Mouse (Mus musculus) neural tube, embryonic 12.5 days (tissue): ENCODE results near the gene Cd6. TPM values are rescaled to one million over a fixed set of nuclear protein-coding genes. Genes with fewer than 3 reads are reported as not detected.

Experiments used
- ATAC-seq: fragments of 200-750 bp; cut with Nextera tagmentation; 2 replicates; pipeline ENCODE4 v1.8.0; 2017; ENCODE audit warnings: low read depth, mild to moderate bottlenecking, moderate TSS enrichment, moderate library complexity; ENCODE audit not compliant: low FRiP score
- H3K27ac ChIP-seq: fragments of 300-500 bp; sonication (generic); 2 replicates; pipeline ENCODE4 v1.5.1; 2016
- H3K27me3 ChIP-seq: fragments of 300-500 bp; sonication (generic); replicated peaks from 2 replicates; pipeline ENCODE4 v1.6.1; 2016; ENCODE audit warnings: mild to moderate bottlenecking
- H3K36me3 ChIP-seq: fragments of 300-500 bp; sonication (generic); 2 replicates; pipeline ENCODE4 v1.6.1; 2016; ENCODE audit warnings: mild to moderate bottlenecking
- H3K4me1 ChIP-seq: fragments of 300-500 bp; sonication (generic); 2 replicates; pipeline ENCODE4 v1.6.1; 2016
- H3K4me2 ChIP-seq: fragments of 300-500 bp; sonication (generic); replicated peaks from 2 replicates; pipeline ENCODE4 v1.6.1; 2016; ENCODE audit warnings: mild to moderate bottlenecking
- H3K4me3 ChIP-seq: fragments of 300-500 bp; sonication (generic); 2 replicates; pipeline ENCODE4 v1.5.1; 2016
- H3K9ac ChIP-seq: fragments of 300-500 bp; sonication (generic); 2 replicates; pipeline ENCODE4 v1.6.1; 2016; ENCODE audit warnings: mild to moderate bottlenecking
- H3K9me3 ChIP-seq: fragments of 300-500 bp; sonication (generic); 2 replicates; pipeline ENCODE4 v1.6.1; 2016; ENCODE audit warnings: mild to moderate bottlenecking
- WGBS: fragments of 180-500 bp; shearing (Covaris S2); methylation state at CpG from one replicate; pipeline ENCODE4 v1.1.7; 2016; 5-methylcytosine and 5-hydroxymethylcytosine counted together
- polyA plus RNA-seq: library from polyadenylated mRNA; unstranded; fragments of >200 nt; fragmentation: Nextera tagmentation; extraction: Ambion mirVana; gene quantifications from 2 replicates; pipeline ENCODE4 v1.2.1, GENCODE M21; 2016

Gene Cd6
- polyA plus RNA-seq, 1 experiment from 2014 or later = not detected

GRCm38 (mm10) chr19:10787406-10787805 lies 42.5 kb downstream of the Cd6 start:
- WGBS = 85% methylated on average over 4 of the region's 4 CpGs

GRCm38 (mm10) chr19:10786753-10787152 lies 43.1 kb downstream of the Cd6 start:
- H3K27ac ChIP-seq = no peak overlapping the region
- H3K4me2 ChIP-seq = no peak overlapping the region
- no peaks in the 10 kb centered on the region for H3K36me3 ChIP-seq
- ATAC-seq = no peak
- WGBS = 81% methylated on average over 6 of the region's 6 CpGs
- H3K4me3 ChIP-seq = no peak overlapping the region
- no peak overlapping the region for H3K9ac ChIP-seq
- no peaks in the 10 kb centered on the region for H3K9me3 ChIP-seq
- peaks cover 6% of the 10 kb centered on the region; the same call in 1 of the 2 replicates for H3K4me1 ChIP-seq
- H3K27me3 ChIP-seq = no peaks in the 10 kb centered on the region

More at GRCm38 (mm10) chr19:10787406-10787805, 42.5 kb downstream of the Cd6 start:
- peaks cover 6% of the 10 kb centered on the region; the same call in 1 of the 2 replicates for H3K4me1 ChIP-seq
- H3K9ac ChIP-seq = no peak overlapping the region
- H3K4me2 ChIP-seq = no peak overlapping the region
- H3K4me3 ChIP-seq = no peak overlapping the region
- ATAC-seq = no peak
- no peak overlapping the region for H3K27ac ChIP-seq
- H3K36me3 ChIP-seq = no peaks in the 10 kb centered on the region
- no peaks in the 10 kb centered on the region for H3K27me3 ChIP-seq
- H3K9me3 ChIP-seq = no peaks in the 10 kb centered on the region

GRCm38 (mm10) chr19:10784796-10785459 lies 44.9 kb downstream of the Cd6 start:
- H3K9me3 ChIP-seq = no peaks in the 10 kb centered on the region
- WGBS = 85% methylated on average over 10 of the region's 10 CpGs

GRCm38 (mm10) chr19:10784061-10784460 lies 45.8 kb downstream of the Cd6 start:
- 35% methylated on average over 3 of the region's 3 CpGs for WGBS
- H3K9ac ChIP-seq = no peak overlapping the region
- no peak for ATAC-seq
- H3K4me1 ChIP-seq = peaks cover 6% of the 10 kb centered on the region; the same call in 1 of the 2 replicates
- no peaks in the 10 kb centered on the region for H3K9me3 ChIP-seq
- H3K27me3 ChIP-seq = no peaks in the 10 kb centered on the region
- no peak overlapping the region for H3K4me3 ChIP-seq
- no peak overlapping the region for H3K4me2 ChIP-seq
- no peaks in the 10 kb centered on the region for H3K36me3 ChIP-seq
- H3K27ac ChIP-seq = no peak overlapping the region

More at GRCm38 (mm10) chr19:10784796-10785459, 44.9 kb downstream of the Cd6 start:
- ATAC-seq = no peak
- Histone ChIP-seq H3K4me1 (peaks cover 6% of the 10 kb centered on the region; the same call in 1 of the 2 replicates), H3K4me3 (no peak overlapping the region), H3K27me3 (no peaks in the 10 kb centered on the region), H3K9ac (no peak overlapping the region), H3K4me2 (no peak overlapping the region), H3K27ac (no peak overlapping the region), H3K36me3 (no peaks in the 10 kb centered on the region)

GRCm38 (mm10) chr19:10783168-10783567 lies 46.7 kb downstream of the Cd6 start:
- no peak for ATAC-seq
- Histone ChIP-seq H3K4me2 (no peak overlapping the region), H3K9me3 (no peaks in the 10 kb centered on the region), H3K36me3 (no peaks in the 10 kb centered on the region), H3K4me3 (no peak overlapping the region), H3K27me3 (no peaks in the 10 kb centered on the region), H3K9ac (no peak overlapping the region), H3K27ac (no peak overlapping the region), H3K4me1 (peaks cover 6% of the 10 kb centered on the region; the same call in 1 of the 2 replicates)
- WGBS = 72% methylated on average over 4 of the region's 4 CpGs

GRCm38 (mm10) chr19:10781641-10782040 lies 48.2 kb downstream of the Cd6 start:
- Histone ChIP-seq H3K4me1 (peaks cover 6% of the 10 kb centered on the region; the same call in 1 of the 2 replicates), H3K27ac (no peak overlapping the region), H3K36me3 (no peaks in the 10 kb centered on the region), H3K9me3 (no peaks in the 10 kb centered on the region), H3K4me3 (no peak overlapping the region), H3K27me3 (no peaks in the 10 kb centered on the region), H3K4me2 (no peak overlapping the region), H3K9ac (no peak overlapping the region)
- WGBS = 91% methylated on average over 4 of the region's 4 CpGs
- no peak for ATAC-seq

GRCm38 (mm10) chr19:10776906-10777305 lies 53.0 kb downstream of the Cd6 start:
- no peaks in the 10 kb centered on the region for H3K27me3 ChIP-seq
- no peak overlapping the region for H3K4me3 ChIP-seq
- H3K4me1 ChIP-seq = no peaks in the 10 kb centered on the region
- 94% methylated on average over 4 of the region's 4 CpGs for WGBS
- no peak overlapping the region for H3K9ac ChIP-seq
- no peaks in the 10 kb centered on the region for H3K36me3 ChIP-seq
- no peak overlapping the region for H3K4me2 ChIP-seq
- no peak overlapping the region for H3K27ac ChIP-seq
- no peak for ATAC-seq
- H3K9me3 ChIP-seq = no peaks in the 10 kb centered on the region

GRCm38 (mm10) chr19:10774141-10774540 lies 55.7 kb downstream of the Cd6 start:
- H3K9ac ChIP-seq = no peak overlapping the region
- H3K27me3 ChIP-seq = no peaks in the 10 kb centered on the region
- no peaks in the 10 kb centered on the region for H3K9me3 ChIP-seq
- H3K4me1 ChIP-seq = peaks cover 6% of the 10 kb centered on the region
- H3K36me3 ChIP-seq = no peaks in the 10 kb centered on the region
- no peak overlapping the region for H3K27ac ChIP-seq
- no peak overlapping the region for H3K4me2 ChIP-seq
- WGBS = 94% methylated on average over 6 of the region's 6 CpGs
- ATAC-seq = no peak
- H3K4me3 ChIP-seq = no peak overlapping the region

GRCm38 (mm10) chr19:10773384-10773783 lies 56.5 kb downstream of the Cd6 start:
- Histone ChIP-seq H3K4me1 (peaks cover 8% of the 10 kb centered on the region), H3K27ac (no peak overlapping the region), H3K27me3 (no peaks in the 10 kb centered on the region), H3K9me3 (no peaks in the 10 kb centered on the region), H3K4me2 (no peak overlapping the region), H3K9ac (no peak overlapping the region), H3K4me3 (no peak overlapping the region), H3K36me3 (no peaks in the 10 kb centered on the region)
- WGBS = 88% methylated on average over 7 of the region's 7 CpGs
- ATAC-seq = no peak

- no peak for ATAC-seq
- no peaks in the 10 kb centered on the region for H3K36me3 ChIP-seq
- H3K9ac ChIP-seq = no peak overlapping the region
- no peaks in the 10 kb centered on the region for H3K9me3 ChIP-seq
- peaks cover 8% of the 10 kb centered on the region for H3K4me1 ChIP-seq
- H3K27ac ChIP-seq = no peak overlapping the region
- no peak overlapping the region for H3K4me2 ChIP-seq
- no peaks in the 10 kb centered on the region for H3K27me3 ChIP-seq
- 95% methylated on average over 10 of the region's 10 CpGs for WGBS
- H3K4me3 ChIP-seq = no peak overlapping the region
These were observed 57.0 kb downstream of the Cd6 start for GRCm38 (mm10) chr19:10772866-10773265.

GRCm38 (mm10) chr19:10771995-10772394 lies 57.9 kb downstream of the Cd6 start:
- Histone ChIP-seq H3K27ac (no peak overlapping the region), H3K4me2 (no peak overlapping the region), H3K4me1 (peaks cover 8% of the 10 kb centered on the region), H3K9me3 (no peaks in the 10 kb centered on the region), H3K27me3 (no peaks in the 10 kb centered on the region), H3K4me3 (no peak overlapping the region), H3K9ac (no peak overlapping the region), H3K36me3 (no peaks in the 10 kb centered on the region)
- no peak for ATAC-seq
- WGBS = 82% methylated on average over 7 of the region's 7 CpGs

- Histone ChIP-seq H3K27me3 (no peaks in the 10 kb centered on the region), H3K4me3 (no peak overlapping the region)
- ATAC-seq = peak; percentile 29; the same call in 1 of the 2 replicates
These were observed 60.2 kb downstream of the Cd6 start for GRCm38 (mm10) chr19:10769429-10770195.

More at GRCm38 (mm10) chr19:10769429-10770195, 60.2 kb downstream of the Cd6 start:
- Histone ChIP-seq H3K4me1 (peaks cover 8% of the 10 kb centered on the region), H3K9me3 (no peaks in the 10 kb centered on the region), H3K4me2 (no peak overlapping the region), H3K27ac (no peak overlapping the region), H3K36me3 (no peaks in the 10 kb centered on the region), H3K9ac (no peak overlapping the region)
- 38% methylated on average over 12 of the region's 12 CpGs for WGBS
